Mouse (Mus musculus) neural tube, embryonic 14.5 days (tissue): ENCODE measurements at regions not wholly inside any gene's neighbourhood (a gene's known extent, or its start where the extent isn't known, plus 50 kb on each side); places are given as distances from the start of the nearest gene placed in this dataset.

Experiments used
- ATAC-seq: fragments of 200-750 bp; cut with Nextera tagmentation; 2 replicates; pipeline ENCODE4 v1.8.0; 2017; ENCODE audit warnings: low read depth, mild to moderate bottlenecking, moderate TSS enrichment, moderate library complexity
- H3K27ac ChIP-seq: fragments of 300-500 bp; sonication (generic); 2 replicates; pipeline ENCODE4 v1.5.1; 2014; ENCODE audit warnings: low read depth, mild to moderate bottlenecking, control low read depth, low read length, moderate library complexity, mixed read lengths
- H3K27me3 ChIP-seq: fragments of 300-500 bp; sonication (generic); 2 replicates; pipeline ENCODE4 v1.6.1; 2014; ENCODE audit warnings: low read length; ENCODE audit not compliant: control insufficient read depth, insufficient read depth
- H3K36me3 ChIP-seq: fragments of 300-500 bp; sonication (generic); 2 replicates; pipeline ENCODE4 v1.6.1; 2014; ENCODE audit warnings: low read length, mixed read lengths; ENCODE audit not compliant: control insufficient read depth, insufficient read depth
- H3K4me1 ChIP-seq: fragments of 300-500 bp; sonication (generic); 2 replicates; pipeline ENCODE4 v1.6.1; 2014; ENCODE audit warnings: low read length; ENCODE audit not compliant: control insufficient read depth, insufficient read depth
- H3K4me2 ChIP-seq: fragments of 300-500 bp; sonication (generic); 2 replicates; pipeline ENCODE4 v1.6.1; 2014; ENCODE audit warnings: mild to moderate bottlenecking, low read depth, low read length, control low read depth
- H3K4me3 ChIP-seq: fragments of 300-500 bp; sonication (generic); 2 replicates; pipeline ENCODE4 v1.5.1; 2014; ENCODE audit warnings: low read depth, low read length, control low read depth, mixed read lengths
- H3K9ac ChIP-seq: fragments of 300-500 bp; sonication (generic); replicated peaks from 2 replicates; pipeline ENCODE4 v1.6.1; 2014; ENCODE audit warnings: low read depth, mild to moderate bottlenecking, control low read depth, low read length, mixed read lengths
- H3K9me3 ChIP-seq: fragments of 300-500 bp; sonication (generic); 2 replicates; pipeline ENCODE4 v1.6.1; 2016; ENCODE audit warnings: low read length; ENCODE audit not compliant: control insufficient read depth
- WGBS: fragments of 180-500 bp; shearing (Covaris S2); extraction: QIAGEN DNeasy Blood & Tissue Kit; methylation state at CpG from one replicate; pipeline ENCODE4 v1.1.7; 2014; 5-methylcytosine and 5-hydroxymethylcytosine counted together

GRCm38 (mm10) chr1:41551271-41551670 is 745.9 kb downstream of the Tmem182 start:
- no peaks in the 10 kb centered on the region for H3K4me1 ChIP-seq
- no peaks in the 10 kb centered on the region for H3K27me3 ChIP-seq
- no peak overlapping the region for H3K9ac ChIP-seq
- H3K27ac ChIP-seq = no peak overlapping the region
- H3K9me3 ChIP-seq = no peaks in the 10 kb centered on the region
- ATAC-seq = no peak
- H3K4me2 ChIP-seq = no peak overlapping the region
- WGBS = 84% methylated on average over 1 of the region's 1 CpGs
- H3K4me3 ChIP-seq = no peak overlapping the region
- H3K36me3 ChIP-seq = no peaks in the 10 kb centered on the region

GRCm38 (mm10) chr1:41555607-41556006 is 750.2 kb downstream of the Tmem182 start:
- ATAC-seq = no peak
- Histone ChIP-seq H3K27me3 (no peaks in the 10 kb centered on the region), H3K27ac (no peak overlapping the region), H3K4me1 (no peaks in the 10 kb centered on the region), H3K4me2 (no peak overlapping the region), H3K9ac (no peak overlapping the region), H3K9me3 (no peaks in the 10 kb centered on the region), H3K36me3 (no peaks in the 10 kb centered on the region), H3K4me3 (no peak overlapping the region)
- WGBS = 70% methylated on average over 2 of the region's 2 CpGs

- no peak overlapping the region for H3K4me2 ChIP-seq
- no peaks in the 10 kb centered on the region for H3K27me3 ChIP-seq
- no peak overlapping the region for H3K4me3 ChIP-seq
- no peak overlapping the region for H3K27ac ChIP-seq
- 79% methylated on average over 17 of the region's 17 CpGs for WGBS
- no peaks in the 10 kb centered on the region for H3K36me3 ChIP-seq
- no peaks in the 10 kb centered on the region for H3K4me1 ChIP-seq
- H3K9me3 ChIP-seq = no peaks in the 10 kb centered on the region
- H3K9ac ChIP-seq = no peak overlapping the region
- ATAC-seq = no peak
These were observed 753.8 kb downstream of the Tmem182 start for GRCm38 (mm10) chr1:41559101-41559665.

- H3K9ac ChIP-seq = no peak overlapping the region
- no peak for ATAC-seq
- WGBS = 94% methylated on average over 3 of the region's 3 CpGs
- no peaks in the 10 kb centered on the region for H3K4me1 ChIP-seq
- no peak overlapping the region for H3K4me2 ChIP-seq
- no peaks in the 10 kb centered on the region for H3K9me3 ChIP-seq
- no peaks in the 10 kb centered on the region for H3K36me3 ChIP-seq
- H3K4me3 ChIP-seq = no peak overlapping the region
- H3K27ac ChIP-seq = no peak overlapping the region
- H3K27me3 ChIP-seq = no peaks in the 10 kb centered on the region
These were observed 754.6 kb downstream of the Tmem182 start for GRCm38 (mm10) chr1:41559991-41560390.

- Histone ChIP-seq H3K36me3 (no peaks in the 10 kb centered on the region), H3K9ac (no peak overlapping the region), H3K27ac (no peak overlapping the region), H3K9me3 (no peaks in the 10 kb centered on the region), H3K4me2 (no peak overlapping the region), H3K27me3 (no peaks in the 10 kb centered on the region), H3K4me1 (peaks cover 8% of the 10 kb centered on the region; the same call in 1 of the 2 replicates), H3K4me3 (no peak overlapping the region)
- 87% methylated on average over 5 of the region's 5 CpGs for WGBS
- no peak for ATAC-seq
These were observed 798.1 kb downstream of the Tmem182 start for GRCm38 (mm10) chr1:41603471-41603870.

- H3K4me3 ChIP-seq = no peak overlapping the region
- no peaks in the 10 kb centered on the region for H3K36me3 ChIP-seq
- no peaks in the 10 kb centered on the region for H3K27me3 ChIP-seq
- no peak overlapping the region for H3K27ac ChIP-seq
- H3K9me3 ChIP-seq = no peaks in the 10 kb centered on the region
- H3K9ac ChIP-seq = no peak overlapping the region
- H3K4me2 ChIP-seq = peak overlapping the region; percentile 12; the same call in 1 of the 2 replicates
- peaks cover 8% of the 10 kb centered on the region; the same call in 1 of the 2 replicates for H3K4me1 ChIP-seq
- WGBS = 29% methylated on average over 14 of the region's 14 CpGs
- ATAC-seq = peak; percentile 60; the same call in 1 of the 2 replicates
These were observed 799.8 kb downstream of the Tmem182 start for GRCm38 (mm10) chr1:41604996-41605747.

- Histone ChIP-seq H3K27me3 (no peaks in the 10 kb centered on the region), H3K27ac (no peak overlapping the region), H3K4me1 (peaks cover 8% of the 10 kb centered on the region; the same call in 1 of the 2 replicates), H3K4me2 (no peak overlapping the region), H3K4me3 (no peak overlapping the region), H3K36me3 (no peaks in the 10 kb centered on the region), H3K9ac (no peak overlapping the region), H3K9me3 (no peaks in the 10 kb centered on the region)
- ATAC-seq = peak; percentile 64; the same call in 1 of the 2 replicates
- 7% methylated on average over 3 of the region's 3 CpGs for WGBS
These were observed 800.3 kb downstream of the Tmem182 start for GRCm38 (mm10) chr1:41605748-41606131.

GRCm38 (mm10) chr1:41610783-41611182 is 805.4 kb downstream of the Tmem182 start:
- 34% methylated on average over 8 of the region's 8 CpGs for WGBS
- no peak overlapping the region for H3K4me3 ChIP-seq
- no peaks in the 10 kb centered on the region for H3K36me3 ChIP-seq
- H3K4me1 ChIP-seq = peaks cover 5% of the 10 kb centered on the region; the same call in 1 of the 2 replicates
- no peaks in the 10 kb centered on the region for H3K27me3 ChIP-seq
- peak; percentile 78 for ATAC-seq
- no peaks in the 10 kb centered on the region for H3K9me3 ChIP-seq
- no peak overlapping the region for H3K9ac ChIP-seq
- H3K27ac ChIP-seq = no peak overlapping the region
- H3K4me2 ChIP-seq = no peak overlapping the region

GRCm38 (mm10) chr1:41651804-41652203 is 846.4 kb downstream of the Tmem182 start:
- H3K4me3 ChIP-seq = no peak overlapping the region
- 27% methylated on average over 9 of the region's 9 CpGs for WGBS
- peak overlapping the region; percentile 23; the same call in 1 of the 2 replicates for H3K27ac ChIP-seq
- peak; percentile 89 for ATAC-seq
- no peak overlapping the region for H3K9ac ChIP-seq
- H3K9me3 ChIP-seq = no peaks in the 10 kb centered on the region
- H3K4me1 ChIP-seq = no peaks in the 10 kb centered on the region
- H3K36me3 ChIP-seq = no peaks in the 10 kb centered on the region
- no peaks in the 10 kb centered on the region for H3K27me3 ChIP-seq
- H3K4me2 ChIP-seq = peak overlapping the region; percentile 27
